13 mouse cellular contexts compared by ENCODE assay signal in genomic region chr11:81328088-81328487, GRCm38 (mm10).
"Had no signal": no experiment of that assay in that cellular context is flagged by ENCODE, and none has a peak within 500 bp of the region (broad histone marks: within the 10 kb centered on the region; RNA-seq: fewer than 3 reads in every experiment).

No protein-coding gene starts in this region.

- ATAC-seq: intestine, postnatal 0 days; liver, postnatal 0 days; midbrain, embryonic 15.5 days had no signal

- DNase-seq: kidney, adult 2 months; kidney, postnatal 25 days; layer of hippocampus, adult 9-11 months; left cerebral cortex, postnatal 4 days; liver, postnatal 0 days; retina, postnatal 1 day; right cerebral cortex, postnatal 14 days; right cerebral cortex, postnatal 4 days; thymus, adult 2 months; thymus, postnatal 14 days; thymus, postnatal 4 days had no signal
